ENCODE assay signal across 22 mouse cellular contexts in the genomic region with DNA sequence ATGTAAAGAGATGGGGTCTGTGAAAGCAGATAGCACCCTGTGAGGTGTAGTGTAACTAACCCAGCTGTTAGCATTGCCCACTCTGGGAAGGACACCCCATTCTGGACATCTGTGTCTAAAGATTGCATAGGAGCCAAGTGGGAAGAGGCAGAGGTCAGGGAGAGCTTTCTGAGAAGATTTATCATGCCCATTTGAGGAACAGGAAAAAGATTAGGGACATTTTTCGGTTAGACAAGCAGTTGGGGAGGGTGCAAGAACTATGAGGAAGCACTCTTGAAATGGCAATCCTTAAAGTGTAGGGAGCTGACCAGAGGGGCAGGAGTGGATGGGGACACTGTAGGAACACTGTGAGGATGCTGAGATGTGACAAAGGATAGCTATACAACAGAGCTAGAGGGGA.
"Had no signal": no experiment of that assay in that cellular context is flagged by ENCODE, and none has a peak within 500 bp of the region (broad histone marks: within the 10 kb centered on the region; RNA-seq: fewer than 3 reads in every experiment).

No protein-coding gene starts in this region.

- H3K9ac ChIP-seq: heart, embryonic 13.5 days; heart, embryonic 15.5 days; hindbrain, embryonic 13.5 days; hindbrain, embryonic 15.5 days; limb, embryonic 13.5 days; limb, embryonic 15.5 days had no signal

- H3K4me1 ChIP-seq: heart, embryonic 13.5 days; heart, embryonic 15.5 days; hindbrain, embryonic 13.5 days; hindbrain, embryonic 15.5 days; limb, embryonic 13.5 days; limb, embryonic 15.5 days had no signal

- ATAC-seq: hindbrain, postnatal 0 days; intestine, embryonic 16.5 days had no signal

- H3K4me2 ChIP-seq: heart, embryonic 11.5 days; heart, embryonic 13.5 days; heart, embryonic 15.5 days; hindbrain, embryonic 13.5 days; hindbrain, embryonic 15.5 days; limb, embryonic 13.5 days; limb, embryonic 15.5 days had no signal

- H3K27ac ChIP-seq: gastrocnemius, adult 2 months; heart, adult 2 months; heart, embryonic 13.5 days; heart, embryonic 15.5 days; hindbrain, embryonic 13.5 days; hindbrain, embryonic 15.5 days; hindbrain, postnatal 0 days; layer of hippocampus, adult 2 months; limb, embryonic 13.5 days; limb, embryonic 15.5 days had no signal

- H3K4me3 ChIP-seq: gastrocnemius, adult 2 months; heart, adult 2 months; heart, embryonic 13.5 days; heart, embryonic 15.5 days; hindbrain, embryonic 13.5 days; hindbrain, embryonic 15.5 days; layer of hippocampus, adult 2 months; left cerebral cortex, adult 2 months; limb, embryonic 13.5 days; limb, embryonic 15.5 days had no signal

- H3K27me3 ChIP-seq: heart, embryonic 13.5 days; heart, embryonic 15.5 days; hindbrain, embryonic 13.5 days; hindbrain, embryonic 15.5 days; limb, embryonic 13.5 days; limb, embryonic 15.5 days had no signal

- H3K9me3 ChIP-seq: heart, embryonic 15.5 days; hindbrain, embryonic 13.5 days; hindbrain, embryonic 15.5 days; limb, embryonic 15.5 days had no signal

- DNase-seq: gastrocnemius, adult 2 months; gastrocnemius, postnatal 10 days; gastrocnemius, postnatal 25 days; heart, adult 2 months; heart, postnatal 14 days; heart, postnatal 36 days; kidney, adult 11 months; kidney, adult 8-10 months; kidney, postnatal 10 days; kidney, postnatal 25 days; kidney, postnatal 4 days had no signal

- H3K36me3 ChIP-seq: heart, embryonic 13.5 days; heart, embryonic 15.5 days; hindbrain, embryonic 13.5 days; hindbrain, embryonic 15.5 days; limb, embryonic 13.5 days; limb, embryonic 15.5 days had no signal
